Mouse (Mus musculus) urinary bladder, adult 18-20 months (tissue): Measurements from ENCODE around the gene Qk.

Source experiments
- DNase-seq, 2 experiments: peaks; one replicate each; pipeline ENCODE4 v3.0.0; 2022; ENCODE audit warnings: low spot score in 2 of 2, mixed read lengths in 2 of 2

Gene Qk

GRCm38 (mm10) chr17:10251252-10251958, 68.2 kb downstream of the Qk start:
- no peak for DNase-seq

- no peak for DNase-seq
Measured at GRCm38 (mm10) chr17:10240081-10240480, 79.6 kb downstream of the Qk start.

- no peak for DNase-seq
Measured at GRCm38 (mm10) chr17:10236595-10236994, 83.1 kb downstream of the Qk start.

- DNase-seq: no peak
Measured at GRCm38 (mm10) chr17:10232406-10232805, 87.2 kb downstream of the Qk start.

GRCm38 (mm10) chr17:10227798-10228538, 91.7 kb downstream of the Qk start:
- no peak for DNase-seq

- DNase-seq: no peak
Measured at GRCm38 (mm10) chr17:10216164-10216563, 103.5 kb downstream of the Qk start.

- no peak for DNase-seq
Measured at GRCm38 (mm10) chr17:10209154-10209777, 110.4 kb downstream of the Qk start.

- DNase-seq: no peak
Measured at GRCm38 (mm10) chr17:10198662-10199061, 121.0 kb downstream of the Qk start.

- no peak for DNase-seq
Measured at GRCm38 (mm10) chr17:10198231-10198630, 121.4 kb downstream of the Qk start.

GRCm38 (mm10) chr17:10195703-10196102, 124.0 kb downstream of the Qk start:
- no peak for DNase-seq

GRCm38 (mm10) chr17:10190857-10191256, 128.8 kb downstream of the Qk start:
- no peak for DNase-seq

- no peak for DNase-seq
Measured at GRCm38 (mm10) chr17:10188481-10188880, 131.2 kb downstream of the Qk start.

GRCm38 (mm10) chr17:10187431-10188020, 132.1 kb downstream of the Qk start:
- no peak for DNase-seq

GRCm38 (mm10) chr17:10181761-10182160, 137.9 kb downstream of the Qk start:
- no peak for DNase-seq

GRCm38 (mm10) chr17:10177096-10177495, 142.6 kb downstream of the Qk start:
- DNase-seq: no peak

- DNase-seq: no peak
Measured at GRCm38 (mm10) chr17:10161258-10161657, 158.4 kb downstream of the Qk start.

GRCm38 (mm10) chr17:10160415-10160814, 159.2 kb downstream of the Qk start:
- no peak for DNase-seq

GRCm38 (mm10) chr17:10152808-10153413, 166.7 kb downstream of the Qk start:
- DNase-seq: no peak
